Mouse (Mus musculus): ENCODE results near the gene Ptp4a2. TPM values are rescaled to one million over a fixed set of nuclear protein-coding genes. Genes with fewer than 3 reads are reported as not detected.

Ptp4a2 gene
- polyA plus RNA-seq, 1 experiment from 2014 or later, result 198 TPM

DNA sequence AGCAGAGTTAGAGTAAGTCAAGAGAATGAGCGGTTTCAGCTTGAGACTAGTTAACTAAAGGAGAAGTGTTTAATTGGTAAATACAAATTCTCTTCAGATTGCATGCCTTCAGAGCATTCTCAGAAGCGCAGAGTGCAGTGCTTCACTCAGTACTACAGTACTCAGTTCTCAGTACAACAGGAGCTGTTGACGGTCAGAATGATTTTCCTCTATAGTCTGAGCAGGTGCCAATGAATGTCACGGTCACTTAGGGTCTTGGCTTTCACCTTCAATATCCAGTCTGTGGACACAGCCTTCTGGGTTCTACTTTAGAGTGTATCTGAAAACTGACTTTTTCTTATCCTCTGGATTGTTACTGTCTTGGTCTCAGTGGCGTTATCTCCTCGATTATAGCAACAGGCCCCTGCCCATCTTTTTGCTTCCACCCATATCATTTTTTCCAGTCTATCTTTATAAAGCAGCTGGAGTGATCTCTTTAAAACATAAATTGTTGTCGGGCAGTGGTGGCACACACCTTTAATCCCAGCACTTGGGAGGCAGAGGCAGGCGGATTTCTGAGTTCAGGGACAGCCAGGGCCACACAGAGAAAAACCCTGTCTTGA is 19.4 kb downstream of the Ptp4a2 start:
- no peaks in the 10 kb centered on the region for H3K9me3 ChIP-seq (ENCODE audit: low read length)
- H3K27me3 ChIP-seq (ENCODE audit: insufficient read depth, low read length), result no peaks in the 10 kb centered on the region
- H3K4me1 ChIP-seq (ENCODE audit: insufficient read depth), result peaks cover 33% of the 10 kb centered on the region
- H3K4me2 ChIP-seq (ENCODE audit: low read depth, low read length), result peak overlapping the region; percentile 11
- H3K4me3 ChIP-seq (ENCODE audit: low read depth, low read length), result no peak overlapping the region
- 56% methylated on average over 8 of the region's 8 CpGs for WGBS (ENCODE audit: insufficient replicate concordance)
- no peak overlapping the region for H3K9ac ChIP-seq (replicated peaks)
- no peaks in the 10 kb centered on the region for H3K36me3 ChIP-seq (replicated peaks; ENCODE audit: insufficient read depth, low read length)
- ATAC-seq (0 out of 2 replicates have a peak, but pooled peaks have one; percentile 25), DNase-seq (no peak)
- TF ChIP-seq CTCF (IDR thresholded peaks at IDR 0.05; ENCODE audit: low read depth) (no peak), EP300 (IDR thresholded peaks at IDR 0.05; ENCODE audit: low read depth) (peak; percentile 49; the same call in 1 of the 2 replicates)
- peak overlapping the region; percentile 23; the same call in 1 of the 2 replicates for H3K27ac ChIP-seq (ENCODE audit: low read depth)

DNA sequence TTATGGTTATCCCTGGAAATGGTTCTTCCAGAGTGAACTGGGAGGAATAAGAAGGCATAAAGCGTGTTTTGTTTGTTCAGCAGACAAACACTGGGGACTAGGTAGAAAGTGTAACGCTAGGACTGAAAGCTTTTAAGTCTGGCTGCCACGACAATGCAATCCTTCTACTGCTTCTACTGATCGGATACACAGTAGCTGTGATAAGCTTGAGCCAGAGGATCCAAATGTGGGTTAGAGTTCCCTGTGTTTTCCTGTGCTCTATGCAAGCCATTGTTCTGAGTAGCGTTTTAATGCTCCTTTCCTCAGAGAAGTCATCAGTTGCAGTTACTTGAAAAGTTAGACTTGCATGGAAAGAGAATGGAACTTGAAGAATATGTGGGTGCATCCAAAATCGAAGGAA is 23.6 kb downstream of the Ptp4a2 start:
- Histone ChIP-seq H3K9me3 (ENCODE audit: low read length) (no peaks in the 10 kb centered on the region), H3K27me3 (ENCODE audit: insufficient read depth, low read length) (no peaks in the 10 kb centered on the region), H3K27ac (ENCODE audit: low read depth) (peak overlapping the region; percentile 46; the same call in 1 of the 2 replicates), H3K4me2 (ENCODE audit: low read depth, low read length) (no peak overlapping the region), H3K4me3 (ENCODE audit: low read depth, low read length) (no peak overlapping the region), H3K4me1 (ENCODE audit: insufficient read depth) (peaks cover 21% of the 10 kb centered on the region; the same call in 1 of the 2 replicates), H3K36me3 (replicated peaks; ENCODE audit: insufficient read depth, low read length) (no peaks in the 10 kb centered on the region), H3K9ac (replicated peaks) (no peak overlapping the region)
- TF ChIP-seq CTCF (IDR thresholded peaks at IDR 0.05; ENCODE audit: low read depth) (no peak), EP300 (IDR thresholded peaks at IDR 0.05; ENCODE audit: low read depth) (no peak)
- no peak for ATAC-seq
- 50% methylated on average over 6 of the region's 6 CpGs for WGBS (ENCODE audit: insufficient replicate concordance)
- no peak for DNase-seq

DNA sequence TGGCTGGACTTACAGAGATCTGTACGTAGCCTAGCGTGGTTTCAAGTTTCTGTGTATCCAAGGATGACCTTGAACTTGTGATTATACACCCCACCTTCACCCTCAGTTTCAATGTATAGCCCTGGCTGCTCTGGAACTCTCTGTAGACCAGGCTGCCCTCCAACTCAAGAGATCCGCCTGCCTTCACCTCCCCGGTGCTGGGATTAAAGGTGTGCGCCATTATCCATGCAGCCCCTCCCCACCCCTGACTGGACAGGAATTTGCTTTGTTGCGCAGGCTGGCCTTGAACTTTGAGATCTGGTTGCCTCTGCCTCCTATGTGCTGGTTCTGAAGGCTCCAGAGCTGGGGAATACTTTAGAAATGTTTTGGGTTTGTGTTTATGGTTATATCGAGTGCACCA is 24.3 kb downstream of the Ptp4a2 start:
- WGBS (ENCODE audit: insufficient replicate concordance), result 77% methylated on average over 7 of the region's 7 CpGs
- Histone ChIP-seq H3K36me3 (replicated peaks; ENCODE audit: insufficient read depth, low read length) (peaks cover 6% of the 10 kb centered on the region), H3K27ac (ENCODE audit: low read depth) (peak overlapping the region; percentile 41; the same call in 1 of the 2 replicates), H3K4me1 (ENCODE audit: insufficient read depth) (peaks cover 26% of the 10 kb centered on the region), H3K9ac (replicated peaks) (no peak overlapping the region), H3K9me3 (ENCODE audit: low read length) (no peaks in the 10 kb centered on the region), H3K27me3 (ENCODE audit: insufficient read depth, low read length) (no peaks in the 10 kb centered on the region), H3K4me2 (ENCODE audit: low read depth, low read length) (no peak overlapping the region), H3K4me3 (ENCODE audit: low read depth, low read length) (no peak overlapping the region)
- ATAC-seq, result peak; percentile 48; the same call in 1 of the 2 replicates
- TF ChIP-seq CTCF (IDR thresholded peaks at IDR 0.05; ENCODE audit: low read depth) (no peak), EP300 (IDR thresholded peaks at IDR 0.05; ENCODE audit: low read depth) (no peak)
- no peak for DNase-seq

DNA sequence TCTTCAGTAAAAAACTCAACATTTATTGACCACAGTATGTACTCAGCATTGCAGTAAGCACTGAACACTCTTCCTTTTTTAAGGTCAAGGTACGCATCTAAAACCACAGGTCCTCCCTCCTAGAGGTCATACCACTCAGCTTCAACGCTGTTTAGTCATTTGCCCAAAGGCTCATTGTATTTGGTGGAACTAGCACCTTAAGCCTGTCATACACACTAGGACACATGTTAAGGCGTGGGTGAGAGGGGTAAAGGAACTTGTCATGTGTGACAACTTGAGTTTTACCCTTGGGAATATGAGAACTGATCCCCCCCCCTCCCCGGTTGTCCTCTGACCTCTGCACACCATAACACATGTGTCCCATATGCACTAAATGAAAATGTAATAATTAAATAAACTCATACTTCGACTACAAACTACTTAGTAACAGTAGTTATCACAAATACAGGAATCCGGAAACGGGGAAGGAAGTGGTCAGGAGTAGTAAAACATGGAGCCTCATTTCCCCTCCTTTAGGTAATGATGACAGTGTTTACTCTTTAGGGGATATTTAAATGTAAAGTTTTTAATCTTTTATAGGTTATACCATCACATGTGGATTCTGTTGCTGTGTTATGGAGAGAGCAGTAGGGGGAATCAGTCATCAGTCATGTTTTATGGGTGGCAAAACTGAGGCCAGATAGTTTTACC is 29.0 kb downstream of the Ptp4a2 start:
- H3K36me3 ChIP-seq (replicated peaks; ENCODE audit: insufficient read depth, low read length), result peaks cover 43% of the 10 kb centered on the region
- no peak overlapping the region for H3K4me3 ChIP-seq (ENCODE audit: low read depth, low read length)
- no peak for ATAC-seq
- peaks cover 4% of the 10 kb centered on the region for H3K4me1 ChIP-seq (ENCODE audit: insufficient read depth)
- H3K4me2 ChIP-seq (ENCODE audit: low read depth, low read length), result no peak overlapping the region
- DNase-seq, result no peak
- no peaks in the 10 kb centered on the region for H3K27me3 ChIP-seq (ENCODE audit: insufficient read depth, low read length)
- TF ChIP-seq CTCF (IDR thresholded peaks at IDR 0.05; ENCODE audit: low read depth) (no peak), EP300 (IDR thresholded peaks at IDR 0.05; ENCODE audit: low read depth) (no peak)
- WGBS (ENCODE audit: insufficient replicate concordance), result 64% methylated on average over 7 of the region's 7 CpGs
- no peak overlapping the region for H3K9ac ChIP-seq (replicated peaks)
- no peaks in the 10 kb centered on the region for H3K9me3 ChIP-seq (ENCODE audit: low read length)
- no peak overlapping the region for H3K27ac ChIP-seq (ENCODE audit: low read depth)

DNA sequence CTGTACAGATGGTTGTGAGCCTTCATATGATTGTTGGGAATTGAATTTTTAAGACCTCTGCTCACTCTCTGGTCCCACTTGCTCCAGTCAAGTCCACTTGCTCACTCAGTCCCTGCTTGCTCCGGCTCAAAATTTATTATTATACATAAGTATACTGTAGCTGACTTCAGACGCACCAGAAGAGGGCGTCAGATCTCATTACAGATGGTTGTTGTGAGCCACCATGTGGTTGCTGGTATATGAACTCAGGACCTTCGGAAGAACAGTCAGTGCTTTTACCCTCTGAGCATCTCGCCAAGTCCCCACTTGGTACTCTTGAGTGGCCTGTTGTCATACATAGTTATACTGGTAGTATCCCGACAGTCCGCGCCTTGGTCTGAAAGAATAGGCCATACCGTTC is 35.8 kb downstream of the Ptp4a2 start:
- Histone ChIP-seq H3K9ac (replicated peaks) (no peak overlapping the region), H3K27me3 (ENCODE audit: insufficient read depth, low read length) (no peaks in the 10 kb centered on the region), H3K4me3 (ENCODE audit: low read depth, low read length) (no peak overlapping the region), H3K36me3 (replicated peaks; ENCODE audit: insufficient read depth, low read length) (peaks cover 68% of the 10 kb centered on the region), H3K4me2 (ENCODE audit: low read depth, low read length) (no peak overlapping the region), H3K4me1 (ENCODE audit: insufficient read depth) (no peaks in the 10 kb centered on the region), H3K9me3 (ENCODE audit: low read length) (no peaks in the 10 kb centered on the region), H3K27ac (ENCODE audit: low read depth) (no peak overlapping the region)
- TF ChIP-seq EP300 (IDR thresholded peaks at IDR 0.05; ENCODE audit: low read depth), result no peak
- peak; percentile 52 for TF ChIP-seq CTCF (IDR thresholded peaks at IDR 0.05; ENCODE audit: low read depth)
- ATAC-seq (no peak), DNase-seq (no peak)
- 82% methylated on average over 9 of the region's 9 CpGs for WGBS (ENCODE audit: insufficient replicate concordance)

DNA sequence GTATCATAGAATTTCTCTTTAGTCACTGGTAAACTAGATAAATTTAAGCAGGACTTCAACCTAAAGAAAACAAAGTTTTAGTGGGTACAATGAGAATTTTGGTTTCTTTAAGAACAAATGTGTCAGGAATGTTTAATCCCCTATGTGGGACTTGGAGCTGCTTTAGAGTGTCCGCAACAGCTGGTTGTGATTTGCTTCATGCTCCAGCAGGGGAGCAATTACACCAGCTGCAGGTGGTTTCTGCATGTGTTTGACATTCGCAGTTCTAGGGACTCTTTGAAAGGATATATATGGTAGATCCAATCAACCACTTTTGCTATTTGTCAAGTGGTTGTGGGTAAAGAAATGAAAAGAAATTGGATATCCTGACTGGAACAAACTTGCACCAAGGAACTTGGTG is 39.5 kb downstream of the Ptp4a2 start:
- Histone ChIP-seq H3K9me3 (ENCODE audit: low read length) (no peaks in the 10 kb centered on the region), H3K4me1 (ENCODE audit: insufficient read depth) (peaks cover 9% of the 10 kb centered on the region), H3K4me3 (ENCODE audit: low read depth, low read length) (no peak overlapping the region), H3K36me3 (replicated peaks; ENCODE audit: insufficient read depth, low read length) (peaks cover 37% of the 10 kb centered on the region), H3K27me3 (ENCODE audit: insufficient read depth, low read length) (no peaks in the 10 kb centered on the region), H3K9ac (replicated peaks) (no peak overlapping the region), H3K27ac (ENCODE audit: low read depth) (no peak overlapping the region), H3K4me2 (ENCODE audit: low read depth, low read length) (no peak overlapping the region)
- ATAC-seq (no peak), DNase-seq (no peak)
- TF ChIP-seq EP300 (IDR thresholded peaks at IDR 0.05; ENCODE audit: low read depth) (no peak), CTCF (IDR thresholded peaks at IDR 0.05; ENCODE audit: low read depth) (no peak)
- WGBS (ENCODE audit: insufficient replicate concordance), result 92% methylated on average over 2 of the region's 2 CpGs
